Mouse (Mus musculus) ES-Bruce4 (cell line): Measurements from ENCODE around the gene Gm9918.

Experiments
- CTCF ChIP-seq: IDR thresholded peaks from one replicate; pipeline ENCODE4 v1.8.1; 2011; ENCODE audit warnings: low read depth, low read length
- POLR2A ChIP-seq: IDR thresholded peaks from one replicate; pipeline ENCODE4 v1.8.1; 2011; ENCODE audit warnings: low read length; ENCODE audit not compliant: insufficient read depth

DNA sequence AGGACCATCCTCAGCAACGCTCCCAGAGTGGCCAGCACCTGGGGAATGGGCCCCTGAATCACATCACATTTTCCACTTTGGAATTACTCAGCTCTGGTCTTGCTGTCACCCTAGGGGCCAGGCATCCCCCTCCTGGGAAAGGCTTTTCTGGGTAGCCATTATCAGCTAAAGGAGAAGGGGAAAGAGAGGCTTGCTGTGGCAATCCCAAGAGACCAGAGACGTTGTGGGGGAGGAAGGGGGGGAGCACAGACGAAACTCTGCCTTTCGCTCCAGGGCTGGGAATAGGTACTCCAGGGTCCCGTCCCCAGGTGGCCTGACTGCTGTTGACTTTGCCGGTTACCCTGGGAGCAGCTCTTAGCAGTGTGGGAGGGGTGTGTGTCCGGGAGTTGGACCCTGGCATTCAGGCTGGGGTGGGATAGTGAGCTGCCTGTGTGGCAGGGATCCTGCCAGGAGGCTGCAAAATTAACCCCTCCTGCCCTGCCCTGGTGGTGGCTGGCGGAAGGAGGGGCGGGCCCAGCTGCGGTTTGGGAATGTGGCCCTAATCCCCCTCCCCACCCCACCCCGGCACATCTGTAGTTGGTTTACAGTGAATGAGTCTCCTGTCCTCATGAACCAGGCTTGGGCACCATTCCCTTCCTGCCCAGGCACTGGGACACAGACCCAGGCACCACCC is 11.6 kb upstream of the Gm9918 start:
- no peak for TF ChIP-seq CTCF
- TF ChIP-seq POLR2A, result no peak
